Mouse (Mus musculus): ENCODE measurements around the gene Polr3g. TPM values are rescaled to one million over a fixed set of nuclear protein-coding genes. Genes with fewer than 3 reads are reported as not detected.
"Not testable (repeated sequence)": the region's sequence is repeated elsewhere in the genome, so short reads cannot be mapped to it uniquely, and the experiment has no call there.

The Polr3g gene
- polyA plus RNA-seq, 1 experiment from 2014 or later, result 13.7 TPM

DNA sequence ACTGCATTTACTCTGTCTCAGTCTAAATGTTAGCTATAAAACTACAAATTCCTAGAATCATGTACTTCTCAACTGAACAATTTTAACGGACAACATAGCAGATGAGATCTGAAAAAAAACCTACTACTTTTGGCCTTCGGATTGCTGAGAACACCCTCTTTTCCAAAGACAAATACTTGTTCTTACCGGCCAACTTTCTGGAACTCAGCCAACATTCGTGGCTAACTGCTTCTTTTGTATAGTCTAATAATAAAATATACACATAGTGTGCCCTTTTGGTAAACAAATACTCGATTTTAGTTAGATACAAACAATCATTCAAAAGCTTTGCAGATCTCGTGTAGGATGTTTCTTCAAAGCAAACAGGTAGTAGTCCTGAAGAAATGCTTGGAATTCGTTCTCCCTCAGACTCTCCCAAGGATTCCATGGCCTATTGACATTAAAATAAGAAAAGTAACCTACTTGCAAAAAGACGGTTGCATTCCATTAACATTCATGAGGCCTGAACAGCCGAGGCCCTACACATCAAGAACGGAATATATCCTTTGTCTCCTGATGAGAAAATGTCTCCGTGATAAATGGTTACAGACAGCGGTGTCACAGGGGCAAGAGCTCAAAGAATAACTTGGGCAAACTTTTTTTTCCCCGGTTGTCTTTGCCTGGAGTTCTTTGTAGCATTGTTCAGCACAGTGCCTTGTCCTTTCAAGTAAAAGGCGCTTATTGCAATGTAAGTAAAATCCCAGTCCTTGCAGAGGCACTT is 54.5 kb downstream of the Polr3g start:
- Histone ChIP-seq H3K27ac (ENCODE audit: low read length) (no peak overlapping the region), H3K4me2 (replicated peaks; ENCODE audit: low read depth, low read length) (no peak overlapping the region), H3K4me3 (ENCODE audit: low read depth, low read length) (no peak overlapping the region)

DNA sequence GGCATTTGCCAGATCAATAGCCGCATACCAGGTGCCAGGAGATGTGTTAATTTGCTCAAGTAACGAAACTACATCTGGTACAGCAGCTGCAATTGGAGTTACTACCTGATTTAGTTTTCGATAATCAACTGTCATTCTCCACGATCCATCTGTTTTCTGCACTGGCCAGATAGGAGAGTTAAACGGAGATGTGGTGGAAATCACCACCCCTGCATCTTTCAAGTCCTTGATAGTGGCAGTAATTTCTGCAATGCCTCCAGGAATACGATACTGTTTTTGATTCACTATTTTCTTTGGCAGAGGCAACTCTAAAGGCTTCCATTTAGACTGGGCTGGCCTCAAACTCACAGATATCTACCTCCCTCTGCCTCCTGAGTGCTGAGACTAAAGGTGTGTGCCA is 60.4 kb downstream of the Polr3g start:
- not testable (repeated sequence) for H3K4me2 ChIP-seq (replicated peaks; ENCODE audit: low read depth, low read length); H3K27ac ChIP-seq (ENCODE audit: low read length); H3K36me3 ChIP-seq (ENCODE audit: control insufficient read depth, insufficient read depth, low read length); H3K9me3 ChIP-seq (ENCODE audit: control insufficient read depth, low read depth, low read length); H3K4me3 ChIP-seq (ENCODE audit: low read depth, low read length); H3K9ac ChIP-seq (replicated peaks; ENCODE audit: low read depth, low read length); H3K27me3 ChIP-seq (ENCODE audit: control insufficient read depth, insufficient read depth, low read length); ATAC-seq (ENCODE audit: insufficient number of reproducible peaks, insufficient read depth, low FRiP score, low read depth); H3K4me1 ChIP-seq (ENCODE audit: control insufficient read depth, insufficient read depth, low read length)
- WGBS, result 76% methylated on average over 5 of the region's 6 CpGs

More for the DNA sequence above, 54.5 kb downstream of the Polr3g start:
- Histone ChIP-seq H3K9me3 (ENCODE audit: control insufficient read depth, low read depth, low read length) (no peaks in the 10 kb centered on the region), H3K36me3 (ENCODE audit: control insufficient read depth, insufficient read depth, low read length) (no peaks in the 10 kb centered on the region), H3K4me1 (ENCODE audit: control insufficient read depth, insufficient read depth, low read length) (peaks cover 3% of the 10 kb centered on the region; the same call in 1 of the 2 replicates), H3K27me3 (ENCODE audit: control insufficient read depth, insufficient read depth, low read length) (no peaks in the 10 kb centered on the region), H3K9ac (replicated peaks; ENCODE audit: low read depth, low read length) (no peak overlapping the region)
- WGBS, result 17% methylated on average over 14 of the region's 14 CpGs
- no peak for ATAC-seq (ENCODE audit: insufficient number of reproducible peaks, insufficient read depth, low FRiP score, low read depth)

DNA sequence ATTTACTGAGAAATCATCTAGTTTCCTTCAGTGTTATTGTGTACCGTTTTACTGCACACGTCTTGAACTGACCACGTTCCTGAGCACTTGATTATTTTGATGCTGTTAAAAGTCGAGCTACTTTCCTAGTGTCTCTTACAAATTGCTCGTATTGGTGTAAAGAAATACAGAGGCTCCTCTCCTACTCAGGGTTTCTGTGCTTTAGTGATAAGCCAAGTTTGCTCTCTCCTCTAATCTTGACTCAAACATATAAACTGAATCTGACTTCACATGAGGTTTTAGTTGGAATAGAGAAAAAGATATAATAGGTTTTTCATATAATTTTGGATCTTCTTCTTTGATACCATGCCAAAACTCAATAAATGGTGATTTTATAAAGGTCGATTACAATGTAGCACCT is 64.5 kb downstream of the Polr3g start:
- no peak overlapping the region for H3K4me2 ChIP-seq (replicated peaks; ENCODE audit: low read depth, low read length)
- no peaks in the 10 kb centered on the region for H3K9me3 ChIP-seq (ENCODE audit: control insufficient read depth, low read depth, low read length)
- H3K4me3 ChIP-seq (ENCODE audit: low read depth, low read length), result no peak overlapping the region
- no peaks in the 10 kb centered on the region for H3K4me1 ChIP-seq (ENCODE audit: control insufficient read depth, insufficient read depth, low read length)
- no peak overlapping the region for H3K9ac ChIP-seq (replicated peaks; ENCODE audit: low read depth, low read length)
- H3K36me3 ChIP-seq (ENCODE audit: control insufficient read depth, insufficient read depth, low read length), result no peaks in the 10 kb centered on the region
- ATAC-seq (ENCODE audit: insufficient number of reproducible peaks, insufficient read depth, low FRiP score, low read depth), result no peak
- H3K27ac ChIP-seq (ENCODE audit: low read length), result no peak overlapping the region
- 85% methylated on average over 6 of the region's 6 CpGs for WGBS
- H3K27me3 ChIP-seq (ENCODE audit: control insufficient read depth, insufficient read depth, low read length), result no peaks in the 10 kb centered on the region

DNA sequence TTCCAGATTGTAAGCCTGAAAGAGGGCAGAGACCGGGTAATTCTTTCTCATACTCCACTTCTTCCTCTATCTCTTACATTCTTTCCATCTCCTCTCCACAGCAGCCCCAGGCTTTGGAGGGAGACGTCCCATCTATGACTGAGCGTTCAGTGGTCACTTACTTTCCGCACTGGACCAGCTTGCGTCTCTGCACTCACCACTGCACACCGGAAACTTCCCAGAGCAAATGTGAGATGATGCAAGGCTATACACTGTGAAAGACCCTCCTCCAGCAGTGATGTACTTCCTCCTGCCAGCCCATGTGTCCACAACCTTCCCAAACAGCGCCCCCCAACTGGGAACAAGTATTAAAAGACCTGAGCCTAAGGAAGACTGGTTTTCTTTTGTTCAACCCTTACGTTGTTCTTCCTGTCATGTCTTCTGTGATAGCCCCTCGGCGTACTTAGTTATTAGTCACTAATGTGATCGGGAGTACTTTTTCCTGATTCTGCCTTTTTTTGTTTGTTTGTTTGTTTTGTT is 66.7 kb downstream of the Polr3g start:
- no peak overlapping the region for H3K4me3 ChIP-seq (ENCODE audit: low read depth, low read length)
- ATAC-seq (ENCODE audit: insufficient number of reproducible peaks, insufficient read depth, low FRiP score, low read depth), result no peak
- WGBS, result 83% methylated on average over 11 of the region's 11 CpGs
- no peak overlapping the region for H3K4me2 ChIP-seq (replicated peaks; ENCODE audit: low read depth, low read length)
- H3K4me1 ChIP-seq (ENCODE audit: control insufficient read depth, insufficient read depth, low read length), result peaks cover 3% of the 10 kb centered on the region; the same call in 1 of the 2 replicates
- H3K27ac ChIP-seq (ENCODE audit: low read length), result no peak overlapping the region
- H3K9ac ChIP-seq (replicated peaks; ENCODE audit: low read depth, low read length), result no peak overlapping the region
- H3K9me3 ChIP-seq (ENCODE audit: control insufficient read depth, low read depth, low read length), result no peaks in the 10 kb centered on the region
- H3K27me3 ChIP-seq (ENCODE audit: control insufficient read depth, insufficient read depth, low read length), result no peaks in the 10 kb centered on the region
- H3K36me3 ChIP-seq (ENCODE audit: control insufficient read depth, insufficient read depth, low read length), result no peaks in the 10 kb centered on the region

DNA sequence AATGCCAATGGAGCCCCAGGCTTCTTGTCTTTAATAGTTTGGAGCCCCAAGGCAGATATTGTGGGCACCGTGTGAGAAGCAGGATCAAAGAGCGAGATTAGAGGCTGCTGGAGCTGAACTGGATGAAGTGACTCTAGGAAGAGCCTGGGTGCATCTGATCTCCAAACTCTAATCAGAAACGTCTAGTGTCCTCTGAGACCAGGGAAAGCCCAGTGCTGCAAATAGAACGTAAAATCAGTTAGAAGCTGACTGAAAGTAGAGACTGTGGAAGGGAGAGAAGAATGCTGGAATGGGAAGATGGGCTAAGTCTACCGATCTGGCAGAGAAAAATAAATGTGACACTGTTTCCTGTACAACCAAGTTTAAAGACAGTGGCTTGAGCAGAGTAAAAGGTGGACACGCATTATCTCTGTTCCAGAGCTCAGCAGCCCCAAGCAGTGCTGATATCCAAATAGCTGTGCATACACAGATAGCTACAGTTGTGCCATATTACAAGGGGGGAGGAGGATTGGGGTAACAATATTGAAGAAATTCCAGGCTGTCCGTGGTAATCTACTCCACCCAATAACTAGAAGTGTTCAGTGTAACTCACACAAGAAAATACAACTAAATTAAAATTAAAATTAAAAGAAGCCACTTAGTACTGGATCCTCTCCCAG is 68.2 kb downstream of the Polr3g start:
- Histone ChIP-seq H3K36me3 (ENCODE audit: control insufficient read depth, insufficient read depth, low read length) (no peaks in the 10 kb centered on the region), H3K4me2 (replicated peaks; ENCODE audit: low read depth, low read length) (no peak overlapping the region), H3K27me3 (ENCODE audit: control insufficient read depth, insufficient read depth, low read length) (no peaks in the 10 kb centered on the region), H3K4me1 (ENCODE audit: control insufficient read depth, insufficient read depth, low read length) (peaks cover 3% of the 10 kb centered on the region; the same call in 1 of the 2 replicates), H3K9ac (replicated peaks; ENCODE audit: low read depth, low read length) (no peak overlapping the region), H3K9me3 (ENCODE audit: control insufficient read depth, low read depth, low read length) (no peaks in the 10 kb centered on the region), H3K4me3 (ENCODE audit: low read depth, low read length) (no peak overlapping the region), H3K27ac (ENCODE audit: low read length) (no peak overlapping the region)
- WGBS, result 61% methylated on average over 7 of the region's 7 CpGs
- ATAC-seq (ENCODE audit: insufficient number of reproducible peaks, insufficient read depth, low FRiP score, low read depth), result peak; percentile 59; the same call in 1 of the 2 replicates

DNA sequence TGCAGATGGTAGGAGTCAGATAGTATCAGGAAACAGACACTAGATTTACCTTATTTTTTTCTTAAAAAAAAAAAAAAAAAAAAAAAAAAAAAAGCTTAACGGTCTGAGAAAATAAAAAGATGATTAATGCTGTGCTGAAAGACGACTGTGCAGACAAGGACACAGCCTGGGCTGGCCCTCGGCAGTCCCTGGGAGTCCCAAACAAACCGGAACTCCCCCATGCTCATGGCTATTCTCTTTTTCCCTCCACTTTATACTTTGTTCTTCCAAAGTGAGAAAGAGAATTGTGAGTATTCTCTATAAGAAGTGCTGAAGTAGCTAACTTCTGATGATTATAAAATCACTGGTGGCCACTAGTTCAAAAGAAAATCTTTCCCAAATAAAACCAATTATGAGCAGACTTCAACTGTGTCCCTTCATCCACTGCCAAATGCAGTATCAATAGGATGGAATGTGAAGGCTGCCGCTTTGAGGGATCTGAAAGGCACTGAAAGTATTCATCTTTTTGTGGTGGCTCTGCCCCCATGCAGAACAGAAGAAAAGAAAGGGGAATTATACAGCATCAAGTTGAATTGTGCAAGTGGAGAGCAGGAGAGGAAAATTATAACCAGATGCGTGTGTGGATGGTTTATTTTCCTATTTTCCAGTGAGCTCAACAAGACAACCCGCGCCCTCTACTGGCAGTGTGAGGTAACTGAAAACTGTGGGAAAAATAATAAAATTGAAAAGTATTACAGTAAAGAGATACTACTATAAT is 69.3 kb downstream of the Polr3g start:
- H3K9me3 ChIP-seq (ENCODE audit: control insufficient read depth, low read depth, low read length), result no peaks in the 10 kb centered on the region
- no peak for ATAC-seq (ENCODE audit: insufficient number of reproducible peaks, insufficient read depth, low FRiP score, low read depth)
- no peaks in the 10 kb centered on the region for H3K36me3 ChIP-seq (ENCODE audit: control insufficient read depth, insufficient read depth, low read length)
- 12% methylated on average over 8 of the region's 8 CpGs for WGBS
- peaks cover 3% of the 10 kb centered on the region; the same call in 1 of the 2 replicates for H3K4me1 ChIP-seq (ENCODE audit: control insufficient read depth, insufficient read depth, low read length)
- no peak overlapping the region for H3K4me3 ChIP-seq (ENCODE audit: low read depth, low read length)
- peak overlapping the region; percentile 23; the same call in 1 of the 2 replicates for H3K4me2 ChIP-seq (replicated peaks; ENCODE audit: low read depth, low read length)
- H3K9ac ChIP-seq (replicated peaks; ENCODE audit: low read depth, low read length), result no peak overlapping the region
- H3K27me3 ChIP-seq (ENCODE audit: control insufficient read depth, insufficient read depth, low read length), result no peaks in the 10 kb centered on the region
- no peak overlapping the region for H3K27ac ChIP-seq (ENCODE audit: low read length)

DNA sequence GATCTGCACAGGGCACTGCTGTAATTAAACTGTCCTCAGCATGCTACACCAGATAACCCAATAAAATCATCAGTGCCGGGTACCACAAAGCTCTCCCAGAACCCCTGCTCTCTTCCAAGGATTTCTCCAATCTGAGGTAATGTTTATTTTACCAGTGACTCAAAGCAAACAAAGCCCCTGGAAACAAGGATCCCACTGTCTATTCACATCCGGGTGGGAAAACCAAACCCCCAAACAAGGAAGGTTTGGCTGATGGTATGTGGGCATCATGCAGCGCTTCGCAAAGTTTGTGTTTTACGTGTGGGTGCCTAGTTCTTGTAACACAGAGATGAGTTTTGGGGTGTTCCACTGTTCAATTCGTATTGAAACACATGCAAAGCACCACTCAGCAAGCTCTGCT is 69.9 kb downstream of the Polr3g start:
- no peak overlapping the region for H3K4me2 ChIP-seq (replicated peaks; ENCODE audit: low read depth, low read length)
- no peaks in the 10 kb centered on the region for H3K36me3 ChIP-seq (ENCODE audit: control insufficient read depth, insufficient read depth, low read length)
- peaks cover 3% of the 10 kb centered on the region; the same call in 1 of the 2 replicates for H3K4me1 ChIP-seq (ENCODE audit: control insufficient read depth, insufficient read depth, low read length)
- H3K27me3 ChIP-seq (ENCODE audit: control insufficient read depth, insufficient read depth, low read length), result no peaks in the 10 kb centered on the region
- no peaks in the 10 kb centered on the region for H3K9me3 ChIP-seq (ENCODE audit: control insufficient read depth, low read depth, low read length)
- WGBS, result 40% methylated on average over 6 of the region's 6 CpGs
- no peak overlapping the region for H3K9ac ChIP-seq (replicated peaks; ENCODE audit: low read depth, low read length)
- ATAC-seq (ENCODE audit: insufficient number of reproducible peaks, insufficient read depth, low FRiP score, low read depth), result no peak
- H3K27ac ChIP-seq (ENCODE audit: low read length), result no peak overlapping the region
- no peak overlapping the region for H3K4me3 ChIP-seq (ENCODE audit: low read depth, low read length)

DNA sequence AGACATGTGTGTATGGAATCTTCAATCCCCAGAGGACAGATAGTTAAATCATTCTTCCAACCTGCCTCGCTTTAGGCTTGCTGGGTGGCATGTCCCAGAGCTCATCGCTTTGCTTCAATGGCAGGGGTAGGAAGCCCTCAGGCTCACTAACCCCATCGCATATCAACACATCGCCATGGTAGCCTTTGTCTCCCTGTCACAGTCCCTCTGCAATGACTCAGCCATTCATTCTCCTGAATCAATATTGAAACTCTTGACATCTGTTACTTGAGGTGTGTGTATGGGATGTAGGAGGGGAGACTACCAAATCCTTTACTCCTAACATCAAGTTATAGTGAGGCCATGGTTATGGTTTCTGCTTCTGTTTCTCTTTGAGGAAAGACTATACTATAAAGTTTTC is 71.2 kb downstream of the Polr3g start:
- H3K9me3 ChIP-seq (ENCODE audit: control insufficient read depth, low read depth, low read length), result no peaks in the 10 kb centered on the region
- H3K36me3 ChIP-seq (ENCODE audit: control insufficient read depth, insufficient read depth, low read length), result no peaks in the 10 kb centered on the region
- peaks cover 3% of the 10 kb centered on the region; the same call in 1 of the 2 replicates for H3K4me1 ChIP-seq (ENCODE audit: control insufficient read depth, insufficient read depth, low read length)
- peak; percentile 26; the same call in 1 of the 2 replicates for ATAC-seq (ENCODE audit: insufficient number of reproducible peaks, insufficient read depth, low FRiP score, low read depth)
- no peak overlapping the region for H3K9ac ChIP-seq (replicated peaks; ENCODE audit: low read depth, low read length)
- H3K4me3 ChIP-seq (ENCODE audit: low read depth, low read length), result no peak overlapping the region
- H3K4me2 ChIP-seq (replicated peaks; ENCODE audit: low read depth, low read length), result no peak overlapping the region
- no peak overlapping the region for H3K27ac ChIP-seq (ENCODE audit: low read length)
- H3K27me3 ChIP-seq (ENCODE audit: control insufficient read depth, insufficient read depth, low read length), result no peaks in the 10 kb centered on the region
- WGBS, result 43% methylated on average over 4 of the region's 4 CpGs
